25 mouse cellular contexts compared by ENCODE assay signal in the genomic region with DNA sequence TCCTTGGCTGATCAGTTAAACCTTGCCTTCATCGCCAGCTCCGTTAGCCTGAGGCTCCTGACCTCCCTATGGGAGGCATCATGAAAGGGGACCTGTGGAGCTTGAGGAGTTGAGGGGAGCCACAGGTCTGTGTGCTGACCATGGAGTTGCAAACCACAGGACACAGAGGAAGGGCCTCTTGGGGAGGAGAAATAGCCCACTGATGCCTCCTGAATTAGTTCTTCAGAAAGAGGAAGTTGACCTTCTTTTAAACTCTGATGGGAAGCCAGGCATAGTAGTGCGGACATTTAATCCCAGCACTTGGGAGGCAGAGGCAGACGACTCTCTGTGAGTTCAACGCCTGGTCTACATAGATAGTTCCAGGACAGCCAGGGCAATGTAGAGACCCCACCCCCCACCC. TPM values are rescaled to one million over a fixed set of nuclear protein-coding genes. Genes with fewer than 3 reads are reported as not detected.
DNase-seq lines count a peak whose midpoint lies in the region; ATAC-seq and TF ChIP-seq lines count a peak whose summit lies in the region.
"Had no signal": no experiment of that assay in that cellular context is flagged by ENCODE, and none has a peak within 500 bp of the region (broad histone marks: within the 10 kb centered on the region; RNA-seq: fewer than 3 reads in every experiment).

No protein-coding gene starts in this region.

- no peaks in the 10 kb centered on the region for H3K79me2 ChIP-seq in MEL (ENCODE audit: control insufficient read depth, insufficient read depth, low read length, poor library complexity)

- WGBS in forebrain, embryonic 16.5 days: 88% methylated on average over 5 of the region's 5 CpGs

- ATAC-seq in hematopoietic stem cell, adult 5-6 weeks (replicated peaks in 1 of 2; ENCODE audit: insufficient read depth in 1 of 2, low FRiP score in 2 of 2, low TSS enrichment in 1 of 2, low read depth in 1 of 2, poor library complexity in 2 of 2, severe bottlenecking in 2 of 2): peak; percentile 66 to 69
- ATAC-seq in megakaryocyte progenitor cell, adult 5-6 weeks (replicated peaks; ENCODE audit: poor library complexity): peak; percentile 74
- no peak for ATAC-seq in cerebellum, adult (ENCODE audit: insufficient number of reproducible peaks, low FRiP score, low TSS enrichment)
- no peak for ATAC-seq in forebrain, embryonic 16.5 days
- ATAC-seq: forebrain, embryonic 14.5 days; hindbrain, postnatal 0 days; inflammation-experienced regulatory T-cells, adult 6 months; intestine, embryonic 16.5 days had no signal

- no peaks in the 10 kb centered on the region for H3K9me3 ChIP-seq in MEL (replicated peaks; ENCODE audit: insufficient read depth, low read length)
- H3K9me3 ChIP-seq in forebrain, embryonic 16.5 days (ENCODE audit: control insufficient read depth, low read length): no peaks in the 10 kb centered on the region
- H3K9me3 ChIP-seq: embryonic facial prominence, embryonic 12.5 days; embryonic facial prominence, embryonic 15.5 days; G1E; heart, embryonic 10.5 days; heart, embryonic 13.5 days had no signal

- peak; percentile 15 for DNase-seq in MEL (ENCODE audit: low read depth, low spot score)
- DNase-seq in gastrocnemius, adult 2 months: no peak
- DNase-seq in urinary bladder, adult 18-20 months (ENCODE audit: low spot score in 2 of 2): no peak
- DNase-seq: adrenal gland, adult 2 months; adrenal gland, postnatal 14 days; cerebellum, adult 18-20 months; cerebellum, adult 9-10 months; cerebellum, postnatal 14 days; gastrocnemius, postnatal 10 days; heart, adult 18-20 months; kidney, adult 18-20 months had no signal

- TF ChIP-seq CTCF in MEL (IDR thresholded peaks at IDR 0.05 in 2 of 3, conservative IDR thresholded peaks at IDR 0.05 in 1 of 3; ENCODE audit: control insufficient read depth in 1 of 3, insufficient read depth in 1 of 3, low read depth in 2 of 3, low read length in 3 of 3, poor library complexity in 1 of 3, severe bottlenecking in 1 of 3): no peak
- TF ChIP-seq CTCF in gastrocnemius, adult 2 months (IDR thresholded peaks at IDR 0.05): no peak

- TF ChIP-seq RAD21 in MEL (IDR thresholded peaks at IDR 0.05; ENCODE audit: low read depth, low read length): no peak

- H3K27me3 ChIP-seq in MEL (ENCODE audit: control insufficient read depth in 1 of 2, insufficient read depth in 2 of 2, low read length in 2 of 2): no peaks in the 10 kb centered on the region
- no peaks in the 10 kb centered on the region for H3K27me3 ChIP-seq in forebrain, embryonic 16.5 days (replicated peaks; ENCODE audit: control insufficient read depth, insufficient read depth, low read length)
- H3K27me3 ChIP-seq: embryonic facial prominence, embryonic 12.5 days; embryonic facial prominence, embryonic 15.5 days; heart, embryonic 13.5 days had no signal

- TF ChIP-seq EP300 in MEL (IDR thresholded peaks at IDR 0.05; ENCODE audit: low read depth in 1 of 2, low read length in 2 of 2): no peak

- H3K9ac ChIP-seq in MEL (ENCODE audit: control insufficient read depth, low read depth, low read length, poor library complexity, severe bottlenecking): no peak overlapping the region
- no peak overlapping the region for H3K9ac ChIP-seq in forebrain, embryonic 16.5 days (replicated peaks; ENCODE audit: low read depth, low read length)
- H3K9ac ChIP-seq: embryonic facial prominence, embryonic 12.5 days; embryonic facial prominence, embryonic 15.5 days; heart, embryonic 13.5 days; hindbrain, embryonic 14.5 days had no signal

- TF ChIP-seq POLR2A in MEL (IDR thresholded peaks at IDR 0.05; ENCODE audit: control insufficient read depth in 1 of 2, insufficient read depth in 1 of 2, low read depth in 1 of 2, low read length in 2 of 2, poor library complexity in 1 of 2): no peak

- no peak overlapping the region for H3K4me3 ChIP-seq in MEL (ENCODE audit: control insufficient read depth in 1 of 2, insufficient read depth in 1 of 2, low read depth in 2 of 2, low read length in 2 of 2)
- no peak overlapping the region for H3K4me3 ChIP-seq in gastrocnemius, adult 2 months
- H3K4me3 ChIP-seq in forebrain, embryonic 16.5 days (replicated peaks; ENCODE audit: low read length): no peak overlapping the region
- H3K4me3 ChIP-seq: embryonic facial prominence, embryonic 12.5 days; embryonic facial prominence, embryonic 15.5 days; heart, embryonic 10.5 days; heart, embryonic 13.5 days had no signal

- H3K27ac ChIP-seq in MEL (ENCODE audit: control insufficient read depth, low read depth, low read length): no peak overlapping the region
- H3K27ac ChIP-seq in gastrocnemius, adult 2 months: no peak overlapping the region
- H3K27ac ChIP-seq in forebrain, embryonic 16.5 days (ENCODE audit: low read length): no peak overlapping the region
- H3K27ac ChIP-seq: embryonic facial prominence, embryonic 12.5 days; embryonic facial prominence, embryonic 15.5 days; heart, embryonic 10.5 days; heart, embryonic 13.5 days; hindbrain, embryonic 14.5 days; hindbrain, postnatal 0 days had no signal

- no peaks in the 10 kb centered on the region for H3K4me1 ChIP-seq in MEL (ENCODE audit: control insufficient read depth in 1 of 2, insufficient read depth in 2 of 2, low read length in 2 of 2)
- no peaks in the 10 kb centered on the region for H3K4me1 ChIP-seq in forebrain, embryonic 16.5 days (replicated peaks; ENCODE audit: control insufficient read depth, insufficient read depth, low read length)
- H3K4me1 ChIP-seq: embryonic facial prominence, embryonic 12.5 days; embryonic facial prominence, embryonic 15.5 days had no signal

- no peak overlapping the region for H3K4me2 ChIP-seq in forebrain, embryonic 16.5 days (ENCODE audit: low read length)
- H3K4me2 ChIP-seq: embryonic facial prominence, embryonic 12.5 days; embryonic facial prominence, embryonic 15.5 days; heart, embryonic 13.5 days; hindbrain, embryonic 14.5 days had no signal

- intact Hi-C loops in gastrocnemius, adult 2 months (cut with DNase I): no loop called here

- H3K36me3 ChIP-seq in MEL (ENCODE audit: control insufficient read depth in 1 of 2, insufficient read depth in 2 of 2, low read length in 2 of 2): no peaks in the 10 kb centered on the region
- no peaks in the 10 kb centered on the region for H3K36me3 ChIP-seq in forebrain, embryonic 16.5 days (ENCODE audit: control insufficient read depth, insufficient read depth)
- H3K36me3 ChIP-seq: embryonic facial prominence, embryonic 12.5 days; embryonic facial prominence, embryonic 15.5 days; G1E had no signal

TF ChIP-seq in MEL, 35 proteins besides CTCF, POLR2A, EP300 and RAD21:
- TF ChIP-seq NELFE (IDR thresholded peaks at IDR 0.05; ENCODE audit: low read depth, low read length) (no peak), HCFC1 (IDR thresholded peaks at IDR 0.05; ENCODE audit: low read depth, low read length) (no peak), MYC (IDR thresholded peaks at IDR 0.05; ENCODE audit: low read depth, low read length) (no peak)

RNA-seq across cellular contexts. Expression of gene Adora2a, which starts 22.2 kb away (rescaled TPM):
- not detected in 2 replicates for total RNA-seq in MEL (2012; rRNA removed)
- under 1 TPM in 1 of 2 experiments, not detected in 1; 0.04 TPM for polyA plus RNA-seq in MEL (2012; ENCODE audit: insufficient read depth in 1 of 2, insufficient read length in 2 of 2, low read depth in 1 of 2, low replicate concordance in 2 of 2, missing spikeins in 1 of 2)
- 8.6 and 10.1 TPM in 2 replicates for total RNA-seq in hematopoietic stem cell, adult 5-6 weeks (2017)
- total RNA-seq in megakaryocyte progenitor cell, adult 5-6 weeks (2015): 0.91 and 0.93 TPM in 2 replicates
- 0.54 and 0.88 TPM in 2 replicates for total RNA-seq in megakaryocyte progenitor cell, adult 5-6 weeks (2017)
- total RNA-seq in gastrocnemius, adult 2 months (2021): under 1 TPM; 0.92 to 0.98 TPM
- 9.9 and 11.7 TPM in 2 replicates for polyA plus RNA-seq in forebrain, embryonic 16.5 days (2015; fragmentation: Nextera tagmentation; extraction: Ambion mirVana)

Comparison
In these comparisons a context has a peak if more than half of its experiments do, and no peak if none do; other contexts are left out.
1. ATAC-seq: peak in hematopoietic stem cell, adult 5-6 weeks (2 of 2) and megakaryocyte progenitor cell, adult 5-6 weeks (single experiment); none in cerebellum, adult (single experiment) and forebrain, embryonic 16.5 days (single experiment).